Mouse (Mus musculus): ENCODE results near the gene Coro1c.

The Coro1c gene

DNA sequence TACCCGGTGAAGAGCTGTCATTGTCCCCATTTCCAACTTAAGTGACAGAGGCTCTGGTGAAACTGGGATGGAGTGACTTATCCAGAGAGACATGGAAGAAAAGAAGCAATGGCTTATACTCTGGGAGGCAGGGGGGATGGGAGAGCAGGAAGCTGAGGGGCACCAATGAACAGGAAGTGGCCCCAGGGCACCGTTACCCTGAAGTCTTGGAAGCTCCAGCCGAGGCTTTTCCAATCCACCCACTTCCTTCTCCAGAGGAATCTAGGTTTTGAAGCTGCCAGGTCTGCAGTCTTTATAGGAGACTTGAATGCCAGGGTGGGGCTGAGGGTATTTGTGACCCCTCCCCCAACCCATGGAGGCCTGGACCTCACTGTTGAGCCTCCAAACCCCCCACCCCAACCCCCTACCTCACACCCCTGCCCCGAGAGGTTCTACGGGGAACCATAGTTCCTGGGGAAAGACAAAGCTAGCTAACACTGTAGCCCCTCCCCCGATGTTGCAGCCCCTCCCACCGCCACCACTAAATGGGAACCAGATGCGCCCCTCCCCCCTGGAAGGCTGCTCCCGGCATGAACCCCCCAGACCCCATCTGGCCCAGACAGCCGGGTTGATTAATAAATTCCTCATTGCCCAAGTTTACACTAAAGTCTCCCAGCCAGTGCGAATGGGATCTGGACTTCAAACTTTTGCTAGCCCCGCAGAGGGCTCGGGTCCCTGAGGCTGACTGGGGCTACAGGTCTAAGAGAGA is 112.0 kb downstream of the Coro1c start:
- DNase-seq (ENCODE audit: low read depth, low spot score), result peak; percentile 89

Measured in mesoderm, embryonic 11.5 days (tissue).